Mouse (Mus musculus) adrenal gland, adult 2 months (tissue): Measurements from ENCODE around the gene 2010111I01Rik. TPM values are rescaled to one million over a fixed set of nuclear protein-coding genes. Genes with fewer than 3 reads are reported as not detected.

Experiments used
- DNase-seq: peaks from one replicate; pipeline ENCODE4 v3.0.0; 2021
- polyA plus RNA-seq: library from polyadenylated mRNA; depleted of rRNA; stranded (reverse); fragments of >200 nt; gene quantifications from 2 replicates; pipeline ENCODE4 v1.2.3, GENCODE M21; 2012
- total RNA-seq, 2 experiments: library from RNA; stranded (reverse); gene quantifications; 2 replicates each; pipeline ENCODE4 v1.2.3; 2021

2010111I01Rik gene
- total and polyA plus RNA-seq, 3 experiments: 39.9 to 99.2 (median 62.1) TPM

DNA sequence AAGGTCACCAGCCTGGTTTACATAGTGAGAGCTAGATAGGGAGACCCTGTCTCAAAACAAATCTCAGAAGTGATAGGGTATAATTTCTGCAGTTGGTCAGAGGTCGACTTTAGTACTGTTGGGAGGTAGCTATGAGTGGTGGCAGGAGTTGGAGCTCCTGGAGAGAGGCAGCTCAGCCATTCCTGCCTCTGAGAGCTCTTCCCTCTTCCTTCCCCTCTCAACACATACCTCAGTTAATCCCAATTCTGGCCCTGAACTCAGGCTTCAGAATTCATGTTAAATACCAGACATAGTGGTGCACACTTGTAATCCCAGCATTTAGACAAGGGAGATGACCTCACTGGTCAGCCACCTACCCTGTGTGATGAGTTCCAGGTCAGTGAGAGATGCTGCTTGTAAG lies 65.3 kb downstream of the 2010111I01Rik start:
- DNase-seq: no peak

GRCm38 (mm10) chr13:63031244-63031643 lies 66.6 kb downstream of the 2010111I01Rik start:
- DNase-seq: no peak

- no peak for DNase-seq
These were observed 67.7 kb downstream of the 2010111I01Rik start for GRCm38 (mm10) chr13:63032304-63032830.

- DNase-seq: no peak
These were observed 68.3 kb downstream of the 2010111I01Rik start for GRCm38 (mm10) chr13:63032958-63033357.

DNA sequence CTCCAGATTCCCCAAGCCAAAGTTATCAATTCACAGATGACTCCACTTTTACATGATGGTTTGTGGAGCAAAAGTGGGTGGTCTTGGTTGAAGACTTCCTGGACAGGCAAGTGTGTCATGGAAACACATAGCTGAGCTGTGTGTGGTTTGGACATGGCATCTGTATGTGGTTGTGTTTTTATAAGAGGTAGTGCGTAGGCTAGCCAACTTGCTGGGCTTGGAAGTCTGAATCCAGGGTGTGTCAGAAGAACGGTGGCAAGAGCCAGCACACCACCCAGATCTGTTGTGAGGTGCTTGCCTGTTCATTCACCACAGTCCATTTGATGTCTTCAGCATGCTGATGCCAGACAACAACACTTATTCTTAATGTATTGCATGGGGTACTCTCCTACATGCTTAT lies 68.7 kb downstream of the 2010111I01Rik start:
- DNase-seq: no peak

GRCm38 (mm10) chr13:63034666-63035065 lies 70.0 kb downstream of the 2010111I01Rik start:
- DNase-seq: no peak

DNA sequence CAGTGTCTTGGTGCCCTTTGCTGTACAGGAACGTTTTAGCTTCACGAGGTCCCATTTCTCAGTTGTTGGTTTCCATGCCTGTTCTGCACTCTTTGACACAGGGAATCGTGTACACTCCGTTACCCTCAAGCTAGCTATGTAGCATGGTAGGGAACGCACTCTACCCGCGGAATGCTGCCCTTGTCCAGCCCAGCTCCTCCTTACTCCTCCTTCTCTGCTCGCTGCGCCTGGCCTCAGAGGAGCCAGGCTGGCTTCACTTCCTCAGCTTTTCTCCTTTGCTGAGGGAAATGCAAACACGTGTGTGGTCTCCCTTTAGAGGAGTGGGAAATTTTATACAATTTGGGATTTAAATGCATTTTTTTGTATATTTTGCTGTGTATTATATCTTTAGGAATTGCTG lies 73.2 kb downstream of the 2010111I01Rik start:
- no peak for DNase-seq

DNA sequence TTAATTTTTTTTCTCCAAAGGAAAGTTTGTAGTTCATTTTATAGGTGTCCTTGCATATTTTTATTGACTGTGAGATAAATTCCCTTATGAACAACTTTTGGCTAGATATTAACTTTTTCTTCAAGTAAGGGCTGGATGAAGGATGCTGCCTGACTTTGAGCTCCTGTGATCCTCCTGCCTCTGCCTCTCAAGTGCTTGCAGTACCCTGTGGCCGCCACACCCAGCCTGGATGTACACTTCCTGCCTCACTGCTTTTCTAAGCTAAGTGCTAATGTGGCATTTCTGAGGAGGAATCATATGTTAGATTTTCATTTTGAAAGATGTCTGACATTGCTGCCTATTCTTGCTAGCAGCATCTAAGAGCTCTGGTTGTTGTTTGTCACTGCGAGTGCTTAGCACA lies 73.7 kb downstream of the 2010111I01Rik start:
- no peak for DNase-seq

DNA sequence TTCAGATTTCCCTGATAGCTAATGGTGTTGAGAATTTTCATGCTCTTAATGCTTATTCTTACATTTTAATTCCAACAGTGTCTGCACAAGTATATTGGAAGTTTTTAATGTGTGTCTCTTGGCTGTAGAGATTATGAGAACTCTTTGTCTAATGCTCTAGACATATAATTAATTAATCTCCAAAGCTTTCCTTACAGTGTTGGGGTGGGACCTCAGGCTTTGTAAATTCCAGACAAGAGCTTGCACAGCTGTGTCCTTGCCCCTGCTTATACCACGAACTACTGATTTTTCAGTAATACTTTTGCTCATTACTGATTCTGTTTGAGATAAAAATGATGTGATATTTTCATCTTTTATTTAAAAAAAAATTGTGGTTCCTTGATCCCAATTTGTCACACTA lies 74.2 kb downstream of the 2010111I01Rik start:
- no peak for DNase-seq

- no peak for DNase-seq
These were observed 74.6 kb downstream of the 2010111I01Rik start for GRCm38 (mm10) chr13:63039326-63039725.

DNA sequence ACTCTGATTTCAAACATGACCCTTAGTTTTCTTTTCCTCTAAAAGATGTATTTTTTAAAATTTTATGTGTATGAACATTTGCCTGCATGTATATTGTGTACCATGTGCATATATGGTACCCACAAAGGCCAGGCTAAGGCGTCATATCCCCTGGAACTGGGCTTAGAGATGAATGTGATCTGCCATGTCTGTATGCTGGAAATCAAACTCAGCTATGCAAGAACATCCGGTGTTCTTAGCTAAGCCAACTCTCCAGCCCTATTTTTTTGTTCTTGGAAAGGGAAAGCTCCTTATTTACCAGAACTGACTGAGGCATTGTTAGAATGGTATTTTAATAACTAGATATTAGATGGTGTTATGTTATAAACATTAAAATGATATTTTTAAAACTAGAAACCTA lies 75.2 kb downstream of the 2010111I01Rik start:
- no peak for DNase-seq

DNA sequence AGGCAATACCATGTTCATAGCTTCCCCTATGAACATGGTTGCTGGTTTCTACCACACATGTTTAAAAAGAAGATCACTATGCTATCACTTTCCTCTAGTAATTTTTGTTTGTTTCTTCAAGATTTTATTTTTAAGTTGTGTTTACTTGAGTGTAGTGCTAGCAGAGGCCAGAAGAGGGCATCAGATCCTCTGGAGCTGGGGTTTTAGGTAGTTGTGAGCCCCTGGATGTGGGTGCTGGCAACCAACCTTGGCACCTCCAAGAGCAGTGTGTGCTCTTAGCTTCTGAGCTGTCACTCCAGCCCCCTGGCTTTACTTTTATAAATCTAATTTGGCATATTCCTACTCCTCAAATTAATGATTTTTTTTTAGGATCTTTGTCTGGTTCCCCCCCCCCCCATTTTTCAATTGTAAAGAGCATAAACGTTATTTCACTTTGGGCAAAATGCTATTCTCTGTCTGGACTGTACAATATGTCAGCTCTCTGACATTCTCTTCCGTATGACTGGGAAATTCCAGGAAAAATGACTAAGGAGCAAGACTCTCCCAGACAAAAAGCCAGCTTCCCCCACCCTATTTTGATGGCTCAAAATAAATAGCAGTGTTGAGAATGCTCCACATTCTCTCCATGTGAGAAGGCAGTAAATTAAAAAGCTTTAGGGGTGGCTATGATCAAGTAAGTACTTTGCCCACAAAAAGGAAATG lies 81.0 kb downstream of the 2010111I01Rik start:
- no peak for DNase-seq

DNA sequence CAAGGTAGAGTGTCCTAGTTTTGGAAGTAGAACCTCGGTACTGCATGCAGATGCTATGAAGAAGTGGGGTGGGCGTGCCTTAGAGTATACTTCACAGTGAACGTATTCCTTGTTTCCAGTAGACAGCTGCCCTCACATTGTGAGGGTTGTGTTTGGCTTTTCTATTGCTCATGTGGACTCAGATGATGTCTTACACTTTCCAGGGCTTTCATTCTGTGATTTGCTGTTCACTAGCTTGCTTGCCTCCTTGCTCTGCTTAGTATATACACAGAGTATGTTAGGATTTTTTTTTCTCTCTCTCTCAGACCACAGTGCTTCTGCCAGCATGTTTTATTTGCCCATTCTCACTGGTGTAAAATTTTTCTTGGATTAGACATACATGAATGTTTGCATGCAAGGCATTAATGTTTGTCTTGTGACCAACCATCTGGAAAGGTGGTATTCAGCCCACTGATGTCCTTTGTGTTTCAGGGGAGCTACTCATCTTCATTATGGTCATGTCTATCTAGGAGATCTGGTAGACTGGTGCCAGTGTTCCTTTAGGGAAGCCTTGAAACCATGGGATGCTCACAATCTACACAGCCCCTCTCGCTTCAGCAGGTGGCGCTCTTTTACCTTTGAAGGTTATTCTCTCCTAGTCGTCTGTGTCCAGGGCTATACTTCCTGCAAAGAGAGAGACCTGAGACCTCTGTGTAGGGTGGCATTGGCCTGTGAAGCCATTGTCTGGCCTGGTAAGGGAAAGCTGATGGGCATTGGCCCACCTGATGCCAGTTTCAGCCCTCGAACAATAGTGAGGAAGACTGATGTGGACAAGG lies 81.7 kb downstream of the 2010111I01Rik start:
- peak; percentile 80 for DNase-seq

- DNase-seq: no peak
These were observed 99.0 kb downstream of the 2010111I01Rik start for GRCm38 (mm10) chr13:63063706-63064105.

GRCm38 (mm10) chr13:63066607-63067006 lies 101.9 kb downstream of the 2010111I01Rik start:
- no peak for DNase-seq

- DNase-seq: no peak
These were observed 103.9 kb downstream of the 2010111I01Rik start for GRCm38 (mm10) chr13:63068371-63069136.

- no peak for DNase-seq
These were observed 107.2 kb downstream of the 2010111I01Rik start for GRCm38 (mm10) chr13:63071874-63072273.

DNA sequence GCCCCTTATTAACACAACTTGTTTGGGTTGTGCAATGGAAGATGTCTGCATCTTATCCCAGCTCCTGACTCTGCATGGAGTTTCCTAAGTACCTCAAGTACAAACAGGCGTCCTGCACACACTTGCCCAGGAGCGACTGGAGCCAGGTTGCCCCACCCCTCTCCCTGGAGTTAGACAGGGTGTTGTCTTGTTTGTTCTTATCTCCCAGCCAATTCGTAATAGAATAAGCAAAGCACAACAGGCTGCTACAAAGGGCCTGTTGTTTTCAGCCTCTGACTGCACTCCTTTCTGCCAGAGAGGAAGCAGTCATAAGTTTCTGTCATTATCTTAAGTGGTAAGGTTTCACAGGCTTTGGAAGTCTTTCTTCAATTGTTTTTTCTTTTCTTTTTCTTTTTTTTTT lies 107.7 kb downstream of the 2010111I01Rik start:
- DNase-seq: no peak

- no peak for DNase-seq
These were observed 109.4 kb downstream of the 2010111I01Rik start for GRCm38 (mm10) chr13:63073911-63074675.

DNA sequence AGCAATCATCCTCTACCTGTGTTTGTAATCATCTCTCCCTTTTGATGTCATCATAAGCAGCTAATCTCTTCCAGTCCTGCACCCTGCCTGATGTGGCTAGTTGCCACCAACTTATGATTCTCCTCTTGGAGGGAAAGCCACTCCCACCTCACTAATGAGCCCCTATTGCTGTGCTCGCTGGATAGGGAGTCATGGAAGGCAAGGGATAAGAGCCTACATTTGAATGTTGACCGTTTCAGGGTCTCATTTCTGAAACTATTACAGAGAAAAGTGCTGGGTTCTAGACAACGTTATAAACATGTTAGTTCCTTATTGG lies 109.9 kb downstream of the 2010111I01Rik start:
- DNase-seq: no peak

GRCm38 (mm10) chr13:63075331-63075855 lies 110.7 kb downstream of the 2010111I01Rik start:
- no peak for DNase-seq

GRCm38 (mm10) chr13:63080191-63080590 lies 115.5 kb downstream of the 2010111I01Rik start:
- DNase-seq: no peak
